Mouse (Mus musculus) adipocyte (in vitro differentiated cells): Measurements from ENCODE around the gene Ppp1r1c.
A peak's percentile ranks its signal among the peaks of the same experiment; 100 is the strongest.

ENCODE experiments used
- DNase-seq: peaks from one replicate; pipeline ENCODE4 v3.0.0-alpha.2; 2016; ENCODE audit warnings: low spot score

Gene Ppp1r1c

GRCm38 (mm10) chr2:79865275-79865999 lies 157.9 kb downstream of the Ppp1r1c start:
- peak; percentile 80 for DNase-seq
